Mouse (Mus musculus) myocyte (in vitro differentiated cells): ENCODE data around the gene Dpm2.

ENCODE experiments used
- CEBPB ChIP-seq: IDR thresholded peaks from 2 replicates; pipeline ENCODE4 v1.6.1; 2011; ENCODE audit warnings: mild to moderate bottlenecking, moderate library complexity; ENCODE audit not compliant: poor library complexity, insufficient read depth, severe bottlenecking
- E2F4 ChIP-seq: IDR thresholded peaks from one replicate; pipeline ENCODE4 v1.6.1; 2011; ENCODE audit warnings: mild to moderate bottlenecking, control low read depth, moderate library complexity; ENCODE audit not compliant: insufficient read depth
- MAX ChIP-seq: IDR thresholded peaks from one replicate; pipeline ENCODE4 v1.6.1; 2011; ENCODE audit warnings: low read depth, mild to moderate bottlenecking, control low read depth
- MYOD1 ChIP-seq, 3 experiments: IDR thresholded peaks; one replicate each; pipeline ENCODE4 v1.6.1; 2011; ENCODE audit warnings: control low read depth in 2 of 3, low read depth in 2 of 3, mild to moderate bottlenecking in 2 of 3, moderate library complexity in 1 of 3; ENCODE audit not compliant: insufficient read length in 2 of 3, control insufficient read depth in 1 of 3
- MYOG ChIP-seq, 3 experiments: IDR thresholded peaks; one replicate each; pipeline ENCODE4 v1.6.1; 2011; ENCODE audit warnings: control low read depth in 2 of 3, low read depth in 2 of 3, mild to moderate bottlenecking in 2 of 3; ENCODE audit not compliant: insufficient read length in 2 of 3, control insufficient read depth in 1 of 3, insufficient read depth in 1 of 3
- POLR2A ChIP-seq: IDR thresholded peaks from one replicate; pipeline ENCODE4 v1.6.1; 2011; ENCODE audit warnings: low read depth, mild to moderate bottlenecking, control low read depth, moderate library complexity; ENCODE audit not compliant: insufficient read length
- POLR2AphosphoS2 ChIP-seq: IDR thresholded peaks from one replicate; pipeline ENCODE4 v1.6.1; 2011; ENCODE audit warnings: low read depth, control low read depth; ENCODE audit not compliant: insufficient read length
- SRF ChIP-seq: IDR thresholded peaks from one replicate; pipeline ENCODE4 v1.6.1; 2011; ENCODE audit warnings: low read depth; ENCODE audit not compliant: control insufficient read depth, insufficient read length
- TCF12 ChIP-seq: IDR thresholded peaks from one replicate; pipeline ENCODE4 v1.6.1; 2011; ENCODE audit warnings: mild to moderate bottlenecking, control low read depth; ENCODE audit not compliant: poor library complexity, insufficient read depth, severe bottlenecking
- USF1 ChIP-seq: IDR thresholded peaks from one replicate; pipeline ENCODE4 v1.6.1; 2011; ENCODE audit warnings: low read depth, mild to moderate bottlenecking, control low read depth, moderate library complexity

GRCm38 (mm10) chr2:32556019-32556418 is 14.6 kb upstream of the Dpm2 start:
- TF ChIP-seq POLR2A: no peak
- TF ChIP-seq USF1: no peak
- TF ChIP-seq E2F4: no peak
- TF ChIP-seq SRF: no peak
- TF ChIP-seq POLR2AphosphoS2: no peak
- no peak for TF ChIP-seq MAX
- TF ChIP-seq CEBPB: no peak
- TF ChIP-seq MYOG (IDR thresholded peaks at IDR 0.05; ENCODE audit: control insufficient read depth in 1 of 3, insufficient read depth in 1 of 3, insufficient read length in 2 of 3, low read depth in 2 of 3): no peak
- TF ChIP-seq MYOD1 (IDR thresholded peaks at IDR 0.05; ENCODE audit: control insufficient read depth in 1 of 3, insufficient read length in 2 of 3, low read depth in 2 of 3): no peak
- no peak for TF ChIP-seq TCF12
